Mouse (Mus musculus) intestine, embryonic 15.5 days (tissue): Measurements from ENCODE around the gene Tmem266. TPM values are rescaled to one million over a fixed set of nuclear protein-coding genes. Genes with fewer than 3 reads are reported as not detected.

ENCODE experiments used
- ATAC-seq: fragments of 200-750 bp; cut with Nextera tagmentation; 2 replicates; pipeline ENCODE4 v1.8.0; 2017; ENCODE audit warnings: moderate TSS enrichment, moderate library complexity
- H3K27ac ChIP-seq: fragments of 300-500 bp; sonication (generic); 2 replicates; pipeline ENCODE4 v1.5.1; 2015; ENCODE audit warnings: mild to moderate bottlenecking, inconsistent platforms
- H3K27me3 ChIP-seq: fragments of 300-500 bp; sonication (generic); replicated peaks from 2 replicates; pipeline ENCODE4 v1.6.1; 2015; ENCODE audit warnings: inconsistent platforms
- H3K36me3 ChIP-seq: fragments of 300-500 bp; sonication (generic); 2 replicates; pipeline ENCODE4 v1.6.1; 2015; ENCODE audit warnings: inconsistent platforms
- H3K4me1 ChIP-seq: fragments of 300-500 bp; sonication (generic); replicated peaks from 2 replicates; pipeline ENCODE4 v1.6.1; 2015; ENCODE audit warnings: inconsistent platforms
- H3K4me2 ChIP-seq: fragments of 300-500 bp; sonication (generic); replicated peaks from 2 replicates; pipeline ENCODE4 v1.6.1; 2015; ENCODE audit warnings: mild to moderate bottlenecking, inconsistent platforms
- H3K4me3 ChIP-seq: fragments of 300-500 bp; sonication (generic); replicated peaks from 2 replicates; pipeline ENCODE4 v1.5.1; 2015; ENCODE audit warnings: inconsistent platforms
- H3K9ac ChIP-seq: fragments of 300-500 bp; sonication (generic); 2 replicates; pipeline ENCODE4 v1.6.1; 2015; ENCODE audit warnings: inconsistent platforms
- H3K9me3 ChIP-seq: fragments of 300-500 bp; sonication (generic); 2 replicates; pipeline ENCODE4 v1.6.1; 2016; ENCODE audit warnings: inconsistent platforms
- WGBS: fragments of 180-500 bp; shearing (Covaris S2); methylation state at CpG from one replicate; pipeline ENCODE4 v1.1.7; 2015; 5-methylcytosine and 5-hydroxymethylcytosine counted together
- polyA plus RNA-seq: library from polyadenylated mRNA; unstranded; fragments of >200 nt; fragmentation: Nextera tagmentation; extraction: Ambion mirVana; gene quantifications from 2 replicates; pipeline ENCODE4 v1.2.1, GENCODE M21; 2015

Gene Tmem266
- polyA plus RNA-seq, 1 experiment from 2014 or later: 1.3 TPM

DNA sequence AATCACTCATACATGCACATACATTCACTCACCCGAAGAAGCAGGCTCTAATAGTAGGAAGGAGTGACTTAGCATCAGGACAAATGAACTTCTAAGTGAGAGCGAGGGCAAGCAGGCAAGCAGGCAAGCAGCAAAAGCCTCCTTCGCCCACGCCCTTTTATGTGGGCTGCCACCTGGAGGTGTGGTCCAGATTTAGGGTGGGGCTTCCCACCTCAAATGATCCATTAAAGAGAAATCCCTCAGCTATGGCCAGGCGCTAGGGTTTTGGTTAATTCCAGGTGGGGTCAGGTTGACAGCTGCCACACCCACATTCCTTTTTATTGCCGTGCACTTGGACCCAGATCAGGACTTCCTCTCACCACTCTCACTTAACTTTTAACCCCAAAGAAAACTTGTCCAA, 83.7 kb downstream of the Tmem266 start:
- no peak overlapping the region for H3K27ac ChIP-seq
- 0 out of 2 replicates have a peak overlapping the region, but pooled peaks have one; percentile 9 for H3K4me2 ChIP-seq
- H3K4me1 ChIP-seq: peaks cover 9% of the 10 kb centered on the region; the same call in 1 of the 2 replicates
- H3K9ac ChIP-seq: no peak overlapping the region
- no peak overlapping the region for H3K4me3 ChIP-seq
- no peaks in the 10 kb centered on the region for H3K9me3 ChIP-seq
- H3K36me3 ChIP-seq: no peaks in the 10 kb centered on the region
- 34% methylated on average over 6 of the region's 6 CpGs for WGBS
- H3K27me3 ChIP-seq: no peaks in the 10 kb centered on the region
- ATAC-seq: peak; percentile 36

DNA sequence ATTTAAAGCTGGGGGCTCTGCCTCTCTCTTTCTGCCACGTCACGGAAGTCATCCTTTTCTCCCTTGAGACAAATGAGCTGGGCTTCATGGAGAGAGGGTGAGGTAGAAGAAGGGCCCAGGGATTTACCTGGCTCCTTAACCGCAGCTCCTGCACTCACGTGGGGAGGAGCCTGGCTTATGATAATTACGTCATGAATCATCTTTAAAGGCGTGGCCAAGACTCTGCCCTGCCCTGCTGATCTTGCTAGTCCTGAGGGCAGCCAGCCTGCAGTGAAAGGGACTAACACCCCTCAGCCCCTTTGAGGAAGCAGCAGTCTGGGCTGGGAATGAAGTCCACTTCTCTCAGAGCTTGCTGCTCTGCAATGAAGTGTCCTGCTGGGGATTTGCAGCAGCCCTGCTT, 84.4 kb downstream of the Tmem266 start:
- Histone ChIP-seq H3K27ac (no peak overlapping the region), H3K9ac (no peak overlapping the region), H3K27me3 (no peaks in the 10 kb centered on the region), H3K4me1 (peaks cover 9% of the 10 kb centered on the region; the same call in 1 of the 2 replicates), H3K36me3 (no peaks in the 10 kb centered on the region), H3K4me2 (no peak overlapping the region), H3K4me3 (no peak overlapping the region), H3K9me3 (no peaks in the 10 kb centered on the region)
- ATAC-seq: peak; percentile 77
- WGBS: 40% methylated on average over 6 of the region's 6 CpGs

DNA sequence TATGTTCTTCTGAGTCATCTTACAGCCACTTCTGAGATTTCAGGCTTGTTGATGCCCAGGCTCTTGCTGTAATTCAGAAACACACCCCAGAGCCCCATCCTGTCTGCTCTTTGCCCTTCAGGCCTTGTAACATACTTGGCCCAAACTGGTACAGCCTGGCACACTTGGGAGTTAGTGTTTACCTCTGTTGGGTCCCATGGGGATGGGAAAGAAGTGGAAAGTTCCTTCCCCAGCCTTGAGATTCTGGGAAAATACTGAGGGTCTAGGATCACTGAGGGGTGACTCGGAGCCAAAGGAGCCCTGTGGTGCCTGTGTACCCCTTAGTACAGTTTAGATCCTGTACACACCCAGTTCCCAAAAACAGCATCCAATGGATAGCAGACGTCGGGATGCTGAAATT, 95.1 kb downstream of the Tmem266 start:
- no peak overlapping the region for H3K4me3 ChIP-seq
- H3K36me3 ChIP-seq: no peaks in the 10 kb centered on the region
- no peaks in the 10 kb centered on the region for H3K9me3 ChIP-seq
- no peak overlapping the region for H3K9ac ChIP-seq
- WGBS: 89% methylated on average over 3 of the region's 3 CpGs
- no peak for ATAC-seq
- no peaks in the 10 kb centered on the region for H3K4me1 ChIP-seq
- H3K27me3 ChIP-seq: no peaks in the 10 kb centered on the region
- no peak overlapping the region for H3K4me2 ChIP-seq
- no peak overlapping the region for H3K27ac ChIP-seq

DNA sequence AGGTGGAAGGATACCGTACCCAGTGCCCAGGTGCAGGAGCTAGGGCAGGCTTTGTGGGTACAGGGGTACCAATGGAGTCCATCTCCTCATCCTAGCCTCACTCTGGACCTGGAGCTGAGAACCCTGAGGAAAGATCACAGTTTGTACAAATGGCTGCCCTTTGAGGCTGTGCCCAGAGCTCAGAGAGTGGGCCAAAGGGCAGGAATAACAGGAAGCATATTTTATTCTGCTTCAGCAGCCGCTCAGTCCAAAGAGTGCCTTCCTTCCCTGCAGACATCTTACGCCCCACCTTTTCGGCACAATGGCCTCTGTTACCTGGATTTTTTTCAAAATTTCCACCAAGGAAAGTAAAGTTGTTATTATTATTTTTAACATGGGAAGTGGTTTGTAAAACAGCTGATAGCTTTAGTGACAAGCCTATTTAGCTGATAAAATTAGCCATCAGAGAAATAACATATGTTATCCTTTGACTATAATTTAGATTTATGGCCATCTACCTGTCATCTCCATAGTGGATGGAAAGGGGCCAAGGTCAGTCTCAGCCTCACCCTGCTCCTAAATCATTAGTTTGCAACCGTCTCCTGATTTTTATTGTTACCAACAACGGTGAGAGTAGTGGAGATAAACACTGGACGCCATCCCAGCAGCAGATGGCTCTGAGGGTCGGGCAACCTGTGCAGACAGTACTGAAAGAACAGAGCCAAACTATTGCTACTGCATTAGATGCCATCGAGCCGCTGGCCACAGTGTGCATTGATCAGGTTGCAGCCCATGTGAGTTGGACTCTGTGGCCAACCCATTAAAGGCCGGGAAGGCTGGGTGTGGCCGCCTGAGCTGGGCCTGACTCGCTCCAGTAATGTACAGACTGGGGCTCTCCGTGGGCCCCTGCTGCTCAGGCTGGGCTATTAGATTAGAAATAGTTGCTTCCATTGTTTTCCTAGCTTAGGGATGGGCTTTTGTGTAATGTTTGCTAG, 97.0 kb downstream of the Tmem266 start:
- no peaks in the 10 kb centered on the region for H3K4me1 ChIP-seq
- H3K9ac ChIP-seq: no peak overlapping the region
- no peaks in the 10 kb centered on the region for H3K27me3 ChIP-seq
- H3K4me2 ChIP-seq: peak overlapping the region; percentile 19; the same call in 1 of the 2 replicates
- 54% methylated on average over 14 of the region's 14 CpGs for WGBS
- peak overlapping the region; percentile 70 for H3K27ac ChIP-seq
- H3K36me3 ChIP-seq: no peaks in the 10 kb centered on the region
- peak; percentile 79 for ATAC-seq
- no peak overlapping the region for H3K4me3 ChIP-seq
- no peaks in the 10 kb centered on the region for H3K9me3 ChIP-seq

DNA sequence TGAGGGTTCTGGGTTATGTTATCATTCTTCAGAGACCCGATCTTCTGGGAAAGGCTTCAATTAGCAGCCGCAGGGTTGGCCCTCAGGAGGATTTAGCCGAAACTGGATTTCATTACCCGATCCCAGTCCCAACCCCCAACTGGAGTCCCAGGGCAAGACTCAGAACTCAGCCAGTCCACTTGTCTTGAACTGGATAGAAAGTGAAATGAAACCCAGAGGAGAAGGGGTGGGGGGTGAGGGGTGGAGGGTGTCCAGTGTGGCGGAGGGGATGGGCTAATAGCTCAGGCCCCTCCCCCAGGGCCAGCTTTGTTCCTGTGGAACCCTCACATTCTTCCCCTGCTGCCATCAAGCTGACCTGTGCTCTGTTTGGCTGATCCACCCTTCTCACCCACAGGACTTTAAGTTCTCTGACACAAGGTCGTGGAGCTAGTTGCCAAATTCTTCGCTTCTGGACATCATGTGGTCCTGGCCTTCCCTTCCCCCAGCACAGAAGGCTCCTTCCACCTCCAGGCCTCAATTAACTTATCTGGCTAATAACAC, 98.6 kb downstream of the Tmem266 start:
- no peaks in the 10 kb centered on the region for H3K27me3 ChIP-seq
- H3K9me3 ChIP-seq: no peaks in the 10 kb centered on the region
- H3K36me3 ChIP-seq: no peaks in the 10 kb centered on the region
- peaks cover 7% of the 10 kb centered on the region; the same call in 1 of the 2 replicates for H3K4me1 ChIP-seq
- ATAC-seq: no peak
- no peak overlapping the region for H3K4me2 ChIP-seq
- 63% methylated on average over 7 of the region's 7 CpGs for WGBS
- H3K27ac ChIP-seq: no peak overlapping the region
- H3K9ac ChIP-seq: no peak overlapping the region
- no peak overlapping the region for H3K4me3 ChIP-seq

DNA sequence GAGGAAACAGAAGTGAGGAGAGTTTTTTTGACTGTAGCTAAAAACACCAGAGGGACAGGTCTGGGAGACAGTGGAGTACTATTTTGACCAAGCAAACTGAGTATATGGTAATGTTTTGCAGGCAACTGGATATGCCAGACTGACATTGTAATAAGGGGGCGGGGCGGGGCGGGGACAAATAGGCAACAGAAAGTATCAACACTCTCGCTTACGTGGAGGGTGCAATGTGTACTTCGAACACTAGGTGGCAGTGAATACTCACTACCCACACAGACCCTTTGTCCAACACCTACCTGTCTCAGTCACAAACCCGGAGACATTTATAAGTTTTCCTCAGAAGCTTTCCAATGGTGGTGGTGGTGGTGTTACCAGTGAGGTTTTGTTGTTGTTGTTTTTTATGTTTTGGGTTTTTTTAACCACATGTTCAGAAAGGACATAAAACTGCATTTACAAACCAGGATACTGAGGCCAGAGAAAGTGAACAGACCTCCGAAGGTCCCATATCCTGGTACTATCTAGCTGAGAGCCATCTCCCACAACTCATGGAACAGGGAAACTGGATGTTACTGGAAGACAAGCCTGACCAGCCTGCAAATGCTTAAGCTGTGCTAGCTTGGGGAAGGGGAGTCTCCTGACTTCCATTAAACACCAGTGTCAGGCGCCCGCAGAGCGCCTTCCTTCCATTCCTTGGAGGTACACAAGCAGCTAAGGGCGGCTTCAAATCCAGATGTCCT, 102.7 kb downstream of the Tmem266 start:
- H3K9me3 ChIP-seq: no peaks in the 10 kb centered on the region
- peaks cover 8% of the 10 kb centered on the region; the same call in 1 of the 2 replicates for H3K4me1 ChIP-seq
- H3K27me3 ChIP-seq: no peaks in the 10 kb centered on the region; the same call in 1 of the 2 replicates
- no peak overlapping the region for H3K9ac ChIP-seq
- H3K36me3 ChIP-seq: no peaks in the 10 kb centered on the region
- peak overlapping the region; percentile 46 for H3K4me2 ChIP-seq
- H3K4me3 ChIP-seq: 0 out of 2 replicates have a peak overlapping the region, but pooled peaks have one; percentile 1
- 32% methylated on average over 12 of the region's 12 CpGs for WGBS
- no peak overlapping the region for H3K27ac ChIP-seq
- peak; percentile 63 for ATAC-seq

DNA sequence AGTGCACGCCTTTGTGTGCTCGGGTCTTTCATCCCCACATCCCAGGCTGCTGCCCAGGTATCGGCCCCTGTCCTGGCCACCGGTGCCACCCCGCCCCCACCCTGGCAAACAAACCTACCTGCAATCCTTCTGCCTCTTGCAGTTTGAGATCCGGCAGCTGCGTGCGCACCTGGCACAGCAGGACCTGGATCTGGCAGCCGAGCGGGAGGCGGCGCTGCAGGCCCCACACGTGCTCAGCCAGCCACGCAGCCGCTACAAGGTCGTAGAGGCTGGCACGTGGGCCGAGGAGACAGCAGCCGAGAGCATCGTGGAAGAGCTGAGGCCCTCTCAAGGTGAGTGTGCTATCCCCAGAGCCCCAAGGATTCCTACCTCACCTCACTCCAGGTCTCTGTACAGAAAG, 103.4 kb downstream of the Tmem266 start:
- WGBS: 28% methylated on average over 20 of the region's 20 CpGs
- H3K9ac ChIP-seq: no peak overlapping the region
- no peaks in the 10 kb centered on the region for H3K36me3 ChIP-seq
- no peak overlapping the region for H3K27ac ChIP-seq
- H3K4me1 ChIP-seq: peaks cover 8% of the 10 kb centered on the region; the same call in 1 of the 2 replicates
- peak; percentile 59 for ATAC-seq
- H3K27me3 ChIP-seq: no peaks in the 10 kb centered on the region; the same call in 1 of the 2 replicates
- H3K9me3 ChIP-seq: no peaks in the 10 kb centered on the region
- peak overlapping the region; percentile 46 for H3K4me2 ChIP-seq
- 0 out of 2 replicates have a peak overlapping the region, but pooled peaks have one; percentile 1 for H3K4me3 ChIP-seq

DNA sequence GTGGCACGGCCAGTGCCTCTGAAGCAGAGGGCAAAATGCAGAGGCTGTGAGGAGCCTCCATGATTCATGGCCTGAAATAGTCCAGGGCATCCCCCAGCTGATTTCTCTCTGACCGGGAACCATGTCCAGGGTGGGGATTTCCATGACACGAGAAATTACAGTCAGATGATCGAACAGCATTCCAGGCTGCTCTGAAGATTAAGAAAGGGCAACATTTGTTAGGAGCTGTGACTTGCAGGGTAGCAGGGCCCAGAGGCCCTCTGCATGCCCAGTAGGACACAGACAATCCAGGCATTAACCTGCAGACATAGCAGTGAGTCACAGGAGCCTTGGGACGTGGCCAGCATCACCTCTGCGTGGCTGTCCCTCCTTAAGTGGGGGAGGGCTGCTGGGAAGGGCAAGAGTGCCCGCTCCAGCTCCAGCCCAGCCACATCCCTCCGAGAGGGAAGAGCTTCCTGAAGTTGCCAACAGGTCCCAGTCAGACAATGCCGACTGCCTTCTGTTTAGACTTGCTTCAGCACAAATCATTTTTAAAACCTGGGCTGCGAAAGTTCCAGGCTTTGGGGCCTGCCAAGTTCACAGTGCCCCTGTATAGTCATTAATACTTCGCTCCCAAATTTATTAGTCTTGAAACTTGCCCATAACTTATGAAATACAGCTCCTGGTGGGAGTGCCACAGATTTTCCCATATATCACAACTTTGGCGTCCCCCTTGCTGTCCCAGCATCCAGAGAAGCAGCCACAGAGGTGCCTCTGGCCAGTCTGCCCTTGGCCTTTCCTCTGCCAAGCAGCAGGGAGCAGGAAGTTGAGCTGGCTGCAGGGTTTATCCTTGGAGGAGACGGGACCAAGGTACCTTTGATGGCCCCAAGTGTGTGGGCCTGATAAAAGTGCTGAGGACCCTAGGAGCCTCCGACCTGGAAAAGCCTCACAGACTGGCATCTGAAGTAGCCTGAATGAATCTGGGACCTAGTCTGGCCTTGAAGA, 105.9 kb downstream of the Tmem266 start:
- H3K9me3 ChIP-seq: no peaks in the 10 kb centered on the region

DNA sequence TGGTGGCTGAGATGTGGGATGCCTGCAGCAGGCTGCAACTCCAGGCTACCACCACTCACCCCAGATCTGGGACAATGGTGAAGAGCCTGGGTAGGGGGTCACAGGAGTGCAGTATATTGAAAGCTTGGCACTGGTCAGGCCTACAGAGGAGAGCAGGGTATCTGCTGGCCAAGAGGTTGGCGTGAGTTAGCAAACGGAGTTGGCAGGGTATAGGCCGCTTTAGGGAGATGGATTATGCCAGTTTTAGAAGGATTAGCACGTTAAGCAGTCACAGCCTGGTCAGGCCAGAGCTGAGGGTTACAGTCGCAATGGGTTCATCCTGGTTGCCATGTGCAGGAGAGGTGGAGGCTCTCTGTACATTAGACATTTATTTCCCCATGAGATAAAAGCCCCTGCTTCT, 107.2 kb downstream of the Tmem266 start:
- Histone ChIP-seq H3K36me3 (no peaks in the 10 kb centered on the region), H3K4me2 (no peak overlapping the region), H3K4me3 (no peak overlapping the region), H3K9ac (no peak overlapping the region), H3K27me3 (no peaks in the 10 kb centered on the region; the same call in 1 of the 2 replicates), H3K27ac (no peak overlapping the region), H3K9me3 (no peaks in the 10 kb centered on the region), H3K4me1 (peaks cover 8% of the 10 kb centered on the region; the same call in 1 of the 2 replicates)
- WGBS: 93% methylated on average over 5 of the region's 5 CpGs
- ATAC-seq: no peak

More for the DNA sequence above, 105.9 kb downstream of the Tmem266 start:
- no peak overlapping the region for H3K4me2 ChIP-seq
- no peak overlapping the region for H3K9ac ChIP-seq
- no peak overlapping the region for H3K27ac ChIP-seq
- no peak for ATAC-seq
- no peak overlapping the region for H3K4me3 ChIP-seq
- H3K36me3 ChIP-seq: no peaks in the 10 kb centered on the region
- WGBS: 59% methylated on average over 14 of the region's 14 CpGs
- peaks cover 8% of the 10 kb centered on the region; the same call in 1 of the 2 replicates for H3K4me1 ChIP-seq
- no peaks in the 10 kb centered on the region; the same call in 1 of the 2 replicates for H3K27me3 ChIP-seq

DNA sequence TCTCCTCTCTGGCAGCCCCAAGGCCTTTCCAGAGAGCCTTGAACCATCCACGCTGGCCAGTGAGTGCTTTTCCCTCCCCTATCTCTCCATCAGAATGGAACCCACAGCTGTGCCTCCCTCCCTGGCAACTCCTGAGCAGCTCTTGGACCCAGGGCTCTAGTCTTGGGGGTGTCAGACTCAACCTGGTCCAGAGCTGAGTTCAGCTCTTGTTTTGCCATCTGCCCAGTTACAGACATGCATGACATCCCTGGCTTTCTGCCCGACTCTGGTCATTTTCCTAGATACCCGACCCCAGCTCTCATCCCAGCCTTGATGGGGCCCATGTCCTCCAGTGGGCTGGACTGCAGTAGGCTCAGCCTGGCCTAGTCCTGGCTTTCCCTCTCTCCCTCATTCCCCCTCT, 111.7 kb downstream of the Tmem266 start:
- Histone ChIP-seq H3K9ac (no peak overlapping the region), H3K9me3 (no peaks in the 10 kb centered on the region), H3K27me3 (no peaks in the 10 kb centered on the region), H3K27ac (no peak overlapping the region), H3K4me3 (no peak overlapping the region), H3K4me1 (no peaks in the 10 kb centered on the region), H3K36me3 (no peaks in the 10 kb centered on the region), H3K4me2 (no peak overlapping the region)
- WGBS: 43% methylated on average over 3 of the region's 3 CpGs
- no peak for ATAC-seq

DNA sequence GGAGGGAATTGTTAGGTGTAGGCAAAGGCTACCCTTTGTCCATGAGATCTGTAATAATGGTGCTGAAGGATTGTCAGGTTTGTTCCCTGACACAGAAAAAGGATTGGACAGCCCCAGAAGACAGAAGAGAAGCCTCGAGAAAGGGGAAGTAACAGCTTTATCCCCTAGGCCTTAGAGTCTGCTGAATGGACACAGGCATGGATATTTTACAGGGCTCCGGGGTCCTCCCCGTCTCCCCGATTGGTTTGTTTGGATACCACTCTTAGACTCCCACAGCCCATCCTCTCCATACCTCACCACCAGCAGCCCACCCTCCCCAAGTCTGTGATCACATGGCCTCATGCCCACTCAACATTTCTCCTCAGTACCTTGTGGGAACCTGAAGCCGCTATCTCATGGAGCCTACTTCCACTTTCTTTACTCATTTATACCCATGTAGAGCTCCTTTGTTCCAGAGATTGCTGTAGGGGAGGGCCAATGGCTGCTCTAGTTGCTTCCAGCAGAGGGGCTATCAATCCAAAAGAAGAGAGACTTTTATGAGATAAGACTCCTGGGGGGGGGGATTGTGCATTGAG, 112.6 kb downstream of the Tmem266 start:
- ATAC-seq: no peak
- H3K4me2 ChIP-seq: no peak overlapping the region
- no peak overlapping the region for H3K4me3 ChIP-seq
- no peak overlapping the region for H3K9ac ChIP-seq
- no peaks in the 10 kb centered on the region for H3K36me3 ChIP-seq
- H3K9me3 ChIP-seq: no peaks in the 10 kb centered on the region
- H3K27me3 ChIP-seq: no peaks in the 10 kb centered on the region
- 93% methylated on average over 5 of the region's 5 CpGs for WGBS
- H3K4me1 ChIP-seq: no peaks in the 10 kb centered on the region
- H3K27ac ChIP-seq: no peak overlapping the region
